Mouse (Mus musculus) C2C12 (cell line): ENCODE measurements around the gene Sh2d1b2.

ENCODE experiments used
- CTCF ChIP-seq: IDR thresholded peaks from one replicate; pipeline ENCODE4 v1.5.1; 2011; ENCODE audit not compliant: control insufficient read depth, insufficient read depth, insufficient read length
- FOSL1 ChIP-seq: IDR thresholded peaks from one replicate; pipeline ENCODE4 v1.8.0; 2011; ENCODE audit warnings: mild to moderate bottlenecking, low read length; ENCODE audit not compliant: poor library complexity, insufficient read depth, severe bottlenecking
- MAX ChIP-seq: IDR thresholded peaks from one replicate; pipeline ENCODE4 v1.6.1; 2011; ENCODE audit warnings: mild to moderate bottlenecking, control low read depth
- MYOG ChIP-seq: IDR thresholded peaks from one replicate; pipeline ENCODE4 v1.6.1; 2011; ENCODE audit not compliant: control insufficient read depth, insufficient read length; ENCODE audit errors: extremely low read depth
- USF1 ChIP-seq: IDR thresholded peaks from one replicate; pipeline ENCODE4 v1.6.1; 2011; ENCODE audit warnings: low read depth, mild to moderate bottlenecking, control low read depth, moderate library complexity

DNA sequence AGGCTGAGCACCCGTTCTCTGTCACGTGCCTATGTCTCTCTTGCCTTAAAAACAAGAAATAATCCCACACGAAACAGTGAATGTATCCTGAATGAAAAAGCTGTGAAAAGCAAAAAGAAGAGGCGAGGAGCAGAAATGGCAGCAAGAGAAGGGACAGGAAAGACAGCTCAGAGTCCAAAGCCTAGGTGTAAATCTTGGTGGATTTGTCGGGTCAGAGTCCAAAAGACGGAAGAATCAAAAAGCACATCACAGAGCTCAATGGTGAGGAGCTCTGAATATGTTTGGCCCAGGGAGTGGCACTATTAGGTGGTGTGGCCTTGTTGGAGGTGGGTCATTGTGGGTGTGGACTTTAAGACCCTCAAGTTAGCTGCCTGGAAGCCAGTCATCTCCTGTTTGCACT is 26.2 kb upstream of the Sh2d1b2 start:
- TF ChIP-seq CTCF (no peak), USF1 (no peak), MAX (no peak), MYOG (no peak), FOSL1 (no peak)
